Mouse (Mus musculus): Measurements from ENCODE around the gene Tmbim6.
"Not testable (repeated sequence)": the region's sequence is repeated elsewhere in the genome, so short reads cannot be mapped to it uniquely, and the experiment has no call there.

Tmbim6 gene

GRCm38 (mm10) chr15:99386110-99386509, 6.6 kb upstream of the Tmbim6 start:
- DNase-seq: not testable (repeated sequence)

- no peak for DNase-seq
These were observed 5.9 kb upstream of the Tmbim6 start for GRCm38 (mm10) chr15:99386796-99387195.

- no peak for DNase-seq
These were observed 4.7 kb upstream of the Tmbim6 start for GRCm38 (mm10) chr15:99387976-99388375.

DNA sequence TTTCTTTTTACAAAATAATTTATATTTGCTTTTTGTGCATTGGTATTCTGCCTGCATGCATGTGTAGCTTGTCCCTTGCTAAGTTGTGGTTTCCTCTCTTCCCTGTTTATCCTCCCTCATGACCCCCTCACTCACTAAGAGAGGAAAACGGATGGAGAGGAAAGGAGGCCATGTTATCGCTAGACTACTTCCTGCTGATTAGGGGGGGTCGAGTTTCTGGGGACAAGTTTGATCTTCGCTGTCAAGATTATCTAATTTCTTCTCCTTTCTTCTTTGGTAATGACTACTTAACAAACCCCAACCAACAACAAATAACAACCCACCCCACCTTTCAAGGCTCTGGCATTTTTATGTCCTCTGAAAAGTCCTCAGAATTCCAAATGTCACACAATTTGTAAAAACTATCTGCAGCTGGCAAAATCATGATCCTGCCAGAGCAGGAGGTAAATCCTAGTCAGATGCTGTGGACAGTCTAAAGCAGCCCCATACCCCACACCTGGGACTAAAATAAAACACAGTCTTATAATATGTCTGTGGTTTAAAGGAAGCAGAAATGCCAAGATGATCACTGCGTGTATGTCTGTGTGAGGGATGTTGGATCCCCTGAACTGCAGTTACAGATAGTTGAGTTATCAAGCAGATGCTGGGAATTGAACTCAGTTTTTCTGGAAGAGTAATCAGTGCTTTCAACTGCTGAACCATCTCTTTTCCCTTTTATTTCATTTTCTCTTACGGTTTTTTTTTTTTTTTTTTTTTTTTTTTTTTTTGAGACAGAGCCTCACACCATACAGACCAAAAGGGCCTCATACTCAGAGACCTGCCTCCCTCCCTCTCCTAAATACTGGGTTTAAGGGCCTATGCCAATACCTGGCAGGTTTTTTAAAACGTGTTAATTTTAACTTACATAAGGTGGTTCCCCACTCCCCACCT, 1.9 kb upstream of the Tmbim6 start:
- DNase-seq: no peak

- no peak for DNase-seq
These were observed 707 bp upstream of the Tmbim6 start for GRCm38 (mm10) chr15:99391975-99392374.

GRCm38 (mm10) chr15:99393386-99394252, 937 bp downstream of the Tmbim6 start:
- peak in 1 of 2 experiments; percentile 80 for DNase-seq

- DNase-seq: no peak
These were observed 3.8 kb downstream of the Tmbim6 start for GRCm38 (mm10) chr15:99396462-99396861.

DNA sequence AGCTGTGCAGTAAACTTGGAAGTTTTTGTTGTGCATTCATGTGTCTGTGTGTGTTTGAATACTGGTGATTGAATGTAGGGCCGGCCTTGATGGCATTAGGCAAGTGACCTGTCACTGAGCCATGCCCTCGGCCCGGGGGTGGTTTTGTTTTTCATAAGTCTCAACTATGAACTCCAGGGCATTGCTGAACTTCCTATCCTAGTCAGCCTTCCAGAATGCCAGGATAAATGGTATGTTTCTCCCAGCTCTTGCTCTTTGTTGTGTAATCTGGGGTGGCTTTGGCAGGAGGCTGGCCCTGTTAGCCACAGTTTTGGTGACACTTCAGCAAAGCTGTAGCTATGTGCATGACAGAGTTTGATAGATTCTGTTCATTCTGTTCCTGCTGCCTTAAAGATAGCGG, 4.2 kb downstream of the Tmbim6 start:
- DNase-seq: no peak

GRCm38 (mm10) chr15:99397622-99398021, 4.9 kb downstream of the Tmbim6 start:
- no peak for DNase-seq

- DNase-seq: no peak
These were observed 7.0 kb downstream of the Tmbim6 start for GRCm38 (mm10) chr15:99399503-99400245.

DNA sequence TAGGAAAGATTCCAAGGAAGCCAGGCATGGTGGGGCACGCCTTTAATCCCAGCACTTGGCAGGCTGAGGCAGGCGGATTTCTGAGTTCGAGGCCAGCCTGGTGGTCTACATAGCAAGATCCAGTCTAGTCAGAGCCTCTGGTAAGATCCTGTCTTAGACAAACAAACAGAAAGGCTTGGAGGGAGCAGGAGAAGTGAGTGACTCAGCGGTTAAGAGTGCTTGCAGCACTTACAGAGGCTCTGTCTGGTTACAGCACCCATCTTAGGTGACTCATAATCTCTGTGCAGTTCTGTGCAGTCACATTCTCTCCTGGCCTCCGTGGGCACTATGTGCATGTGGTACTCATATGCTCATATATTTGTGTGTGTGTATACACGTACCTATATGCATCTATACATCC, 7.9 kb downstream of the Tmbim6 start:
- no peak for DNase-seq

DNA sequence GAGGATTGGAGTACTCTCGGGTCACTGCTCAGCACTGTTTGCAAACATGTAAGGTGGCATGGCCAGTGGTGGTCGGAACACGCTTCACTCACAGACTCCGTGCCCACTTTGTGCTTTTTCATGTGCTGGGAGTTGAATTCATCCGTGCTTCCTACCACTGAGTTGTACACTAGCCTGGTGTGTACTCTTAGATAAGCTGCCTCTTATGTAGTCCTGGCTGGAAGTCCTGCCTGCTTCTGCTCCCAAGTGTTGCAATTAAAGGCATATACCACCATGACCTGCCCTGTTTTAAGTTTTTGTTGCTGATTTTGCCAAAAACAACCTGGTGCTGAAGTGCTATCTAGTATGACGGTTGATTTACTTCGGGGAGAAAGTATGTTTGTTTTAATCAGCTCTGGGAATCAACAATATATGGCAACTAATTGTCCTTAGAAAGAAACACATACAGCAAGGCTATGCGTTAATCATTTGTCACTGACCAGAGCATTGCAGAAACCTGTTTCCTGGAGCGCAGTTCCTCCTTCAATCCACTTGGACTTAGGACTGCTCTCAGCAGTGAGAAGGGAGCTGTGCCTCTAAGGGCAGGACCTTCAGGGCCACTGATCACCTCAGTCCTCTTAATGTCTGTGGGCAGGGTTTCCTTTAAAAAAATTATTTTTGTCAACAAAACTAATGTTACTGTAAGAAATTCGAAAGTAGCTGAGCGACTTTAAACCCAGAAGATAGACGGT, 10.6 kb downstream of the Tmbim6 start:
- no peak for DNase-seq

DNA sequence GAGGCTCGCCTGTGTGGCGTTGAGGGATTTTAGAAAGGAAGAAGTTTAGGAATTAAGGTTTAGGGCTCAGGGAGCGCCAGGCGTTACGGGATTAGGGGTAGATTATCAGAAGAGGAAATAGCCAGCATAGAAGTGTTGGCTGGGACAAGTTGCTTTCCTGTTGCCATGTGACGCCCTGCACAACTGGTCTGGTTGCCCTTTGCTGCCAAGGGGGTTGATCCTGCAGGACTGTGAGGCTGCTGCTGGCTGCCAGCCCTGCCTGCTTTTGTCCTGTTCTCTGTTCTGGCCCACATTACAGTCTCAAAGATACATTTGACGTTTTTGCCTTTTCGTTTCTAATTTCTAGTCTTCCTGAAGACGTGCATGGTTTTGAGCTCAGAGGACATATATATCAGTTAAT, 12.5 kb downstream of the Tmbim6 start:
- no peak for DNase-seq

DNA sequence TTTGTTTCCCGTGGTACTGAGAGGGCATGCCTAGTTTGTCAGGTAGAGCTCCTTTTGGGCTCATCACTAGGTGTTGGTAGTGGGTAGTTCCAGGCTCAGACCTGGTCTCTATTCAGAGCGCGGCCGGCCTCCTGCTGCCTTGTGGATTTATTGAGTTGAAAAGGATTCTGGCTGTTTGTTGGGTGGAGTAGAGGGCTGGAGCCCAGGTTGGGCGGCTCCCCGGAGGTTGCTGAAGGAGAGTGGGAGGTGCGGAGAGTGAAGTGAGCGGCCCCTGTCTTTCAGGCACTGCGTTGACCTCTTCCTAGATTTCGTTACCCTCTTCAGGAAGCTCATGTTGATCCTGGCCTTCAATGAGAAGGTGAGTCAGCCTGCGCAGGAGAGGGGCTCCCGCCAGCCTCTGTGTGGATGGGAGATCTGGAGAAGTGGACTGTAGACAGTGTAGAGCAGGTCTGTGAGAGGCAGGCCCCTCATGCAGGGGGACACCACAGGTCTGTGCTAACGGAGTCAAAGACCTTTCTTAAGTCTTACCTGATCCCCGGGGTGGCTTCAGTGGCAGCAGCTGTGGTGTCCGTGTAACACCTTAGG, 14.4 kb downstream of the Tmbim6 start:
- no peak for DNase-seq

DNA sequence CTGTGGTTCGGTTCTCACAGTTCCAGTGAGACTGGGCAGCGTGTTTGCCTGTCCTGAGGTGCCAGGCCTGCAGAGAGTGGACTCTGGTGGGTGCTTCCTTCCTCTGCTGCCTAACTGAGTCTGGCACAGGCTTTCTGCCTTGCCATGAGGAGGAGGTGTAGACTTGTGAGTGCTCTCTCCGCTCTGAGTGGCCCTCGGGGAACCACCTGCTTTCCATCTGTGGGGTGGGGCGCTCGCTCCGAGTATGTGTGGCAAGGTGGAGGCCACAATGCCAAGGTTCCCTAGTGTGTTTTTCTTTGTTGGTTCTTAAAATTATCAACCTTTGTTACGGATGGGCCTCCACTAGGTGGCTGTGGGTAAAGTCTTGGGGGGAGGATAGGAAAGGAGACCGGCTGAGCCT, 16.2 kb downstream of the Tmbim6 start:
- DNase-seq: no peak

- DNase-seq: no peak
These were observed 19.1 kb downstream of the Tmbim6 start for GRCm38 (mm10) chr15:99411747-99412146.

GRCm38 (mm10) chr15:99415793-99416192, 23.1 kb downstream of the Tmbim6 start:
- DNase-seq: peak; percentile 78 to 88

GRCm38 (mm10) chr15:99416348-99416882, 23.7 kb downstream of the Tmbim6 start:
- DNase-seq: peak; percentile 93 to 96

DNA sequence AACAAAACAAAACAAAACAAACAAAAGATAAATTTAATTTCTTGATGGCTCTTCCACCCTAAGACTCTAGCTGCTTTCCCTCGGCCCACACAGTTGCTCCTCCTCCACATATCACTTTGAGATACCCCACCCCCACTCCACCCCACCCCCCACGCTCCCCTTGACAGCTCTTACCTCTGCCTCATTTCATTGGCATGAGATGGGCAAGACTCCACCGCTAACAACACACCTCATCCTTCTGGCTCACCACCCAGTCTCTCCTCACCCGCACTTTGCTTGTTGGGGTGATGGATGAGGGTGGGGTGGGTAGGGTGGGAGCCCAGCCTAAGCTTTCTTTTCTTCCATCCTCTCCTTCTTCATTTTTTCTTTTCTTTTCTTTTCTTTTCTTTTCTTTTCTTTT, 24.3 kb downstream of the Tmbim6 start:
- DNase-seq: no peak

GRCm38 (mm10) chr15:99417692-99418271, 25.1 kb downstream of the Tmbim6 start:
- no peak for DNase-seq

DNA sequence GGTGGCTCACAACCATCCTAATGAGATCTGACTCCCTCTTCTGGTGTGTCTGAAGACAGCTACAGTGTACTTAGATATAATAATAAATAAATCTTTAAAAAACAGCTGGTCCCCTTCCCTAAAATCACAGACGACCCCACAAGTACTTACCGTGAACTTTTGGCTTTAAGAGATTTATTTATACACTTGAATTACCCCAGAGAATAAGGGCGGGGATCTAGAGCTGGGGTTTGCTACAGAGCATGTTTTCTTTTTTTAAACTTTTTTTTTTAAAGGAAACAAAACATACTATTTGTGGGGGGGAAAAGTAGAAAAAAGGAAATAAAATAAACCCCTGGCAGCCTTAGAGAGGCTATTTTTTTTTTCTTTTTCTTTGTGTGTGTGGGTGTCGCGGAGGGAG, 27.4 kb downstream of the Tmbim6 start:
- DNase-seq: no peak

All from cerebellum, postnatal 14 days (tissue).